Mouse (Mus musculus) kidney, adult 2 months (tissue): ENCODE measurements around the gene Slc35a5.

Experiments used
- CTCF ChIP-seq: fragments of 200-500 bp; conservative IDR thresholded peaks from 2 replicates; pipeline ENCODE4 v1.5.1; 2011; ENCODE audit warnings: low read depth, mild to moderate bottlenecking, control low read depth, low read length, moderate library complexity, mixed read lengths; ENCODE audit not compliant: insufficient read depth, insufficient read length
- POLR2A ChIP-seq: fragments of 200-500 bp; IDR thresholded peaks from one replicate; pipeline ENCODE4 v1.6.1; 2011; ENCODE audit warnings: low read depth, low read length, control low read depth

DNA sequence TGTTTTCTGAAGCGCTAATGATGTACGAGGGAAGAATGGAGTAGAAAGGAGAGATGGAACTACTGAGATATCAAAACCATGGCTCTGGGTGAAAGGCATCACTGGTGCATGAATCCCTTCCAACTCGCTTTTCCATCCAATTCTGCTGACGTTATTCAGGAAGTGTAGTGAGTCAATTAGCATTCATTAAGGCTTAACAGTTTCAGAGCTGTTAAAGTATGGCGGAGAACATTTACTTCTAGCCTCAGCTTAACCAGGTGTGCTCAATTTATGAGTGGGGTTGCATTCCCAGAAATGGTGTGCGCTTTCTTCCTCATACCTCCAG lies 59.7 kb downstream of the Slc35a5 start:
- TF ChIP-seq CTCF (no peak), POLR2A (no peak)
